30 mouse cellular contexts compared by ENCODE assay signal in the genomic region with DNA sequence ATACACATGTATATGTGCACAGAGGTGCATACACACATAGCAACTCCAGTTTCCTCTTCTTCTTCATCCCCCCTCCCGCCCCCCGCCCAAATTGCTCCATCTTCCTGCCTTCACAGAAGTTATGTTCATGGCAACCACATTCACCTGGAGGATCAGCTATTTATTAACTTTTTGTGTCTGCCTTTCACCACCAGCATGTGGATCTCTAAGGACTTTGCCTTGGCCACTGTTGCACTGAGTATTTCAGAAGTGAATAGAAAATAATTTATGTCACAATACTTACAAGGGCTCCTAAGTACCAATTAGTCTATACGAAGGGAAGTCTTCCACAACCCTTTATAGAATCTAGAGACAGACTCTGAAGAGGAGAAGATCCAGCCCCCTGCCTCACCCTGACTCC. TPM values are rescaled to one million over a fixed set of nuclear protein-coding genes. Genes with fewer than 3 reads are reported as not detected.
DNase-seq lines count a peak whose midpoint lies in the region; ATAC-seq and TF ChIP-seq lines count a peak whose summit lies in the region.
"Had no signal": no experiment of that assay in that cellular context is flagged by ENCODE, and none has a peak within 500 bp of the region (broad histone marks: within the 10 kb centered on the region; RNA-seq: fewer than 3 reads in every experiment).

No protein-coding gene starts in this region.

- no peaks in the 10 kb centered on the region for H3K27me3 ChIP-seq in heart, embryonic 10.5 days (ENCODE audit: insufficient read depth, poor library complexity, severe bottlenecking)
- H3K27me3 ChIP-seq in heart, embryonic 13.5 days (replicated peaks): no peaks in the 10 kb centered on the region
- no peaks in the 10 kb centered on the region for H3K27me3 ChIP-seq in heart, postnatal 0 days (ENCODE audit: control insufficient read depth, insufficient read depth, low read length)
- no peaks in the 10 kb centered on the region for H3K27me3 ChIP-seq in heart, adult 2 months (ENCODE audit: control insufficient read depth, insufficient read depth, low read length)
- H3K27me3 ChIP-seq: embryonic facial prominence, embryonic 13.5 days; forebrain, embryonic 12.5 days; forebrain, embryonic 15.5 days; hindbrain, embryonic 12.5 days; hindbrain, embryonic 15.5 days had no signal

- H3K9ac ChIP-seq in heart, embryonic 13.5 days: no peak overlapping the region
- H3K9ac ChIP-seq in heart, postnatal 0 days (replicated peaks; ENCODE audit: low read depth, low read length): no peak overlapping the region
- no peak overlapping the region for H3K9ac ChIP-seq in heart, adult 2 months (ENCODE audit: low read depth, low read length)
- H3K9ac ChIP-seq: embryonic facial prominence, embryonic 13.5 days; forebrain, embryonic 12.5 days; forebrain, embryonic 15.5 days; hindbrain, embryonic 12.5 days; hindbrain, embryonic 15.5 days had no signal

- ATAC-seq in heart, embryonic 13.5 days (ENCODE audit: extremely low read depth, insufficient number of reproducible peaks, low FRiP score, low TSS enrichment): no peak
- ATAC-seq in heart, postnatal 0 days (ENCODE audit: insufficient read depth, low read depth): no peak
- ATAC-seq: activated CD4-positive, CD25-positive, alpha-beta regulatory T cell, adult 4 months; forebrain, embryonic 15.5 days; intestine, postnatal 0 days had no signal

- WGBS in heart, embryonic 10.5 days: 84% methylated on average over 3 of the region's 3 CpGs
- WGBS in heart, embryonic 13.5 days: 79% methylated on average over 3 of the region's 3 CpGs
- WGBS in heart, postnatal 0 days: 87% methylated on average over 3 of the region's 3 CpGs
- 91% methylated on average over 3 of the region's 3 CpGs for WGBS in heart, adult 2 months

- no peak for DNase-seq in heart, embryonic 10.5 days (ENCODE audit: low spot score)
- no peak for DNase-seq in heart, adult 8-10 months (ENCODE audit: low spot score)
- DNase-seq in heart, postnatal 36 days: no peak
- no peak for DNase-seq in heart, postnatal 0 days (ENCODE audit: low spot score)
- no peak for DNase-seq in heart, adult 2 months
- DNase-seq: adrenal gland, adult 8-10 months; adrenal gland, postnatal 25 days; cerebellum, adult 11-12 months; cerebellum, adult 8-10 months; cerebellum, postnatal 10 days; cerebellum, postnatal 36 days; embryo, embryonic 11 days; gastrocnemius, postnatal 25 days; heart, adult 18-20 months had no signal

- TF ChIP-seq POLR2A in heart, adult 2 months (IDR thresholded peaks at IDR 0.05; ENCODE audit: insufficient read depth, low read depth, low read length): no peak

- no peak overlapping the region for H3K4me3 ChIP-seq in heart, embryonic 10.5 days
- H3K4me3 ChIP-seq in heart, embryonic 13.5 days: no peak overlapping the region
- H3K4me3 ChIP-seq in heart, postnatal 0 days (ENCODE audit: low read depth, low read length): no peak overlapping the region
- H3K4me3 ChIP-seq in heart, adult 2 months: no peak overlapping the region
- H3K4me3 ChIP-seq: embryonic facial prominence, embryonic 10.5 days; embryonic facial prominence, embryonic 13.5 days; erythroblast, embryonic 14.5 days; forebrain, embryonic 12.5 days; forebrain, embryonic 15.5 days; hindbrain, embryonic 12.5 days; hindbrain, embryonic 15.5 days had no signal

- H3K4me1 ChIP-seq in heart, embryonic 10.5 days: peaks cover 42% of the 10 kb centered on the region
- H3K4me1 ChIP-seq in heart, embryonic 13.5 days: peaks cover 52% of the 10 kb centered on the region
- H3K4me1 ChIP-seq in heart, postnatal 0 days (ENCODE audit: control insufficient read depth, insufficient read depth): peaks cover 40% of the 10 kb centered on the region
- H3K4me1 ChIP-seq in heart, adult 2 months (ENCODE audit: control insufficient read depth, insufficient read depth, low read length): peaks cover 1% of the 10 kb centered on the region; the same call in 1 of the 2 replicates
- H3K4me1 ChIP-seq: embryonic facial prominence, embryonic 10.5 days; forebrain, embryonic 12.5 days; hindbrain, embryonic 12.5 days; hindbrain, embryonic 15.5 days had no signal

- no peaks in the 10 kb centered on the region for H3K36me3 ChIP-seq in heart, embryonic 10.5 days
- no peaks in the 10 kb centered on the region for H3K36me3 ChIP-seq in heart, embryonic 13.5 days
- no peaks in the 10 kb centered on the region for H3K36me3 ChIP-seq in heart, postnatal 0 days (replicated peaks; ENCODE audit: control insufficient read depth, insufficient read depth, low read length)
- H3K36me3 ChIP-seq in heart, adult 2 months (ENCODE audit: control insufficient read depth, insufficient read depth, low read length): no peaks in the 10 kb centered on the region
- H3K36me3 ChIP-seq: embryonic facial prominence, embryonic 10.5 days; embryonic facial prominence, embryonic 13.5 days; forebrain, embryonic 12.5 days; forebrain, embryonic 15.5 days; hindbrain, embryonic 12.5 days; hindbrain, embryonic 15.5 days had no signal

- H3K27ac ChIP-seq in heart, embryonic 10.5 days: peak overlapping the region; percentile 81
- peak overlapping the region; percentile 93 for H3K27ac ChIP-seq in heart, embryonic 13.5 days (replicated peaks)
- H3K27ac ChIP-seq in heart, postnatal 0 days (ENCODE audit: low read depth): peak overlapping the region; percentile 93
- H3K27ac ChIP-seq in heart, adult 2 months: no peak overlapping the region
- H3K27ac ChIP-seq: embryonic facial prominence, embryonic 10.5 days; embryonic facial prominence, embryonic 13.5 days; forebrain, embryonic 12.5 days; forebrain, embryonic 15.5 days; hindbrain, embryonic 12.5 days; hindbrain, embryonic 15.5 days had no signal

- no peak for TF ChIP-seq EP300 in heart, postnatal 0 days (IDR thresholded peaks at IDR 0.05; ENCODE audit: low read depth)
- TF ChIP-seq EP300 in heart, adult 2 months (IDR thresholded peaks at IDR 0.05; ENCODE audit: insufficient read depth, low read depth, low read length): no peak

- intact Hi-C loops in heart, postnatal 36 days (cut with DNase I): no loop called here
- intact Hi-C loops in heart, adult 2 months (cut with DNase I): no loop called here

- no peak for TF ChIP-seq CTCF in heart, postnatal 0 days (IDR thresholded peaks at IDR 0.05; ENCODE audit: low read depth)
- no peak for TF ChIP-seq CTCF in heart, adult 2 months (IDR thresholded peaks at IDR 0.05)

- H3K79me2 ChIP-seq in heart, adult 2 months (replicated peaks; ENCODE audit: control insufficient read depth, insufficient read depth, low read length): no peaks in the 10 kb centered on the region

- H3K9me3 ChIP-seq in heart, embryonic 10.5 days: no peaks in the 10 kb centered on the region
- no peaks in the 10 kb centered on the region for H3K9me3 ChIP-seq in heart, embryonic 13.5 days
- H3K9me3 ChIP-seq in heart, postnatal 0 days (replicated peaks; ENCODE audit: control insufficient read depth, low read length): no peaks in the 10 kb centered on the region
- H3K9me3 ChIP-seq: embryonic facial prominence, embryonic 10.5 days; embryonic facial prominence, embryonic 13.5 days; forebrain, embryonic 12.5 days; forebrain, embryonic 15.5 days; hindbrain, embryonic 12.5 days; hindbrain, embryonic 15.5 days had no signal

- no peak overlapping the region for H3K4me2 ChIP-seq in heart, embryonic 13.5 days
- H3K4me2 ChIP-seq in heart, postnatal 0 days (ENCODE audit: low read depth, low read length): no peak overlapping the region
- H3K4me2 ChIP-seq: embryonic facial prominence, embryonic 13.5 days; forebrain, embryonic 12.5 days; forebrain, embryonic 15.5 days; hindbrain, embryonic 12.5 days; hindbrain, embryonic 15.5 days had no signal

RNA-seq across cellular contexts. Expression of a gene that starts 21.9 kb away (rescaled TPM):
- not detected in 2 replicates for polyA plus RNA-seq in heart, embryonic 10.5 days (2016; fragmentation: Nextera tagmentation; extraction: Ambion mirVana)
- not detected for total RNA-seq in heart, adult 8-10 months (2022)
- polyA plus RNA-seq in heart, embryonic 13.5 days (2015; fragmentation: Nextera tagmentation; extraction: Ambion mirVana): not detected in 2 replicates
- total RNA-seq in heart, postnatal 36 days (2021): not detected
- total RNA-seq in heart, postnatal 0 days (2014; rRNA removed; ENCODE audit: low replicate concordance): not detected in 2 replicates
- not detected in 2 replicates for polyA plus RNA-seq in heart, postnatal 0 days (2015; fragmentation: Nextera tagmentation; extraction: Ambion mirVana)
- total RNA-seq in heart, adult 2 months (2021): not detected
- polyA plus RNA-seq in heart, adult 2 months (2012; rRNA removed): not detected in 2 replicates
- total RNA-seq: adrenal gland, adult 8-10 months; adrenal gland, postnatal 25 days; gastrocnemius, adult 8-10 months; gastrocnemius, postnatal 25 days; heart, adult 18-20 months; hematopoietic stem cell, adult 5-6 weeks had no signal
- polyA plus RNA-seq: activated CD4-positive, CD25-positive, alpha-beta regulatory T cell, adult 4 months; brain, embryonic 14.5 days; cortical plate, adult 2 months; embryonic facial prominence, embryonic 10.5 days; embryonic facial prominence, embryonic 13.5 days; erythroblast, embryonic 14.5 days; forebrain, embryonic 12.5 days; forebrain, embryonic 15.5 days; gonadal fat pad, adult 2 months; hindbrain, embryonic 12.5 days; hindbrain, embryonic 15.5 days; intestine, embryonic 14.5 days; intestine, postnatal 0 days had no signal

RNA-seq across cellular contexts. Expression of a gene that starts 23.3 kb away (rescaled TPM):
- not detected in 2 replicates for polyA plus RNA-seq in heart, embryonic 10.5 days (2016; fragmentation: Nextera tagmentation; extraction: Ambion mirVana)
- total RNA-seq in heart, adult 8-10 months (2022): not detected
- polyA plus RNA-seq in heart, embryonic 13.5 days (2015; fragmentation: Nextera tagmentation; extraction: Ambion mirVana): not detected in 2 replicates
- not detected for total RNA-seq in heart, postnatal 36 days (2021)
- 0.35 TPM in 1 of 2 replicates, not detected in the other for total RNA-seq in heart, postnatal 0 days (2014; rRNA removed; ENCODE audit: low replicate concordance)
- not detected in 2 replicates for polyA plus RNA-seq in heart, postnatal 0 days (2015; fragmentation: Nextera tagmentation; extraction: Ambion mirVana)
- not detected for total RNA-seq in heart, adult 2 months (2021)
- polyA plus RNA-seq in heart, adult 2 months (2012; rRNA removed): 0.64 and 0.74 TPM in 2 replicates
- total RNA-seq: adrenal gland, postnatal 25 days; gastrocnemius, adult 8-10 months; gastrocnemius, postnatal 25 days; heart, adult 18-20 months had no signal
- polyA plus RNA-seq: activated CD4-positive, CD25-positive, alpha-beta regulatory T cell, adult 4 months; embryonic facial prominence, embryonic 10.5 days; embryonic facial prominence, embryonic 13.5 days; erythroblast, embryonic 14.5 days; forebrain, embryonic 12.5 days; forebrain, embryonic 15.5 days; hindbrain, embryonic 12.5 days; hindbrain, embryonic 15.5 days; intestine, embryonic 14.5 days; intestine, postnatal 0 days had no signal

RNA-seq across cellular contexts. Expression of a gene that starts 25.3 kb away (rescaled TPM):
- not detected in 2 replicates for polyA plus RNA-seq in heart, embryonic 10.5 days (2016; fragmentation: Nextera tagmentation; extraction: Ambion mirVana)
- not detected for total RNA-seq in heart, adult 8-10 months (2022)
- polyA plus RNA-seq in heart, embryonic 13.5 days (2015; fragmentation: Nextera tagmentation; extraction: Ambion mirVana): not detected in 2 replicates
- not detected for total RNA-seq in heart, postnatal 36 days (2021)
- not detected in 2 replicates for total RNA-seq in heart, postnatal 0 days (2014; rRNA removed; ENCODE audit: low replicate concordance)
- not detected in 2 replicates for polyA plus RNA-seq in heart, postnatal 0 days (2015; fragmentation: Nextera tagmentation; extraction: Ambion mirVana)
- total RNA-seq in heart, adult 2 months (2021): not detected
- 0.23 and 0.37 TPM in 2 replicates for polyA plus RNA-seq in heart, adult 2 months (2012; rRNA removed)
- total RNA-seq: adrenal gland, adult 8-10 months; adrenal gland, postnatal 25 days; gastrocnemius, adult 8-10 months; gastrocnemius, postnatal 25 days; heart, adult 18-20 months; hematopoietic stem cell, adult 5-6 weeks had no signal
- polyA plus RNA-seq: activated CD4-positive, CD25-positive, alpha-beta regulatory T cell, adult 4 months; brain, embryonic 14.5 days; cortical plate, adult 2 months; embryonic facial prominence, embryonic 10.5 days; embryonic facial prominence, embryonic 13.5 days; erythroblast, embryonic 14.5 days; forebrain, embryonic 12.5 days; forebrain, embryonic 15.5 days; hindbrain, embryonic 12.5 days; hindbrain, embryonic 15.5 days; intestine, embryonic 14.5 days; intestine, postnatal 0 days had no signal
